Mouse (Mus musculus): ENCODE measurements around the gene Mdm4. TPM values are rescaled to one million over a fixed set of nuclear protein-coding genes. Genes with fewer than 3 reads are reported as not detected.

Gene Mdm4
- polyA plus RNA-seq, 1 experiment from 2014 or later: 33.2 TPM

DNA sequence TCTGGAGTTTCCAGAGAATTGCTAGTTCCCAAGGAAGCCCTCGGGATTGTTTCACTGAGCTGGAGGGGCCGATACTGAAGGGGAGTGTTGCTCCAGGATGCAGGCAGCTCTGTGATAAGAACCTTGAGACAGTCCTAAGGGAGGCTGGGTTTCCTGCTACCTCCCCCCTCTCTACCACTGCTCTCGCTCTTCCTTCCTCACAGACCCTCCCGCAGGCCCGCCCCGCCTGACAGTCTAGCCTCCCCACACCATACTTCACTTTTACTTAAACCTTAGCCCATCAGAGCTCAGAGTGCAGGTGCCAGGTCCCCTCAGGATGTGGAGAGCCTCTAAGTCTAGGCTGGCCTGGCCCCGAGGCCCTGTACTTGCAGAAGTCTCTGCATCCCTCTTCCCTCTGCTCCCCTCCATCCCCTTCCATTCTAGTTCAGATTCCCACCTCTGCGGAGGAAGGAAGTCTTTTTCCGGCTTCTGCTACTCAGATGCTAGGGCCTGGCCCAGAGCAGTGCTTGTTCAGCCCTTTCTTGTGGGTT, 43.0 kb upstream of the Mdm4 start:
- Histone ChIP-seq H3K27me3 (ENCODE audit: control insufficient read depth, insufficient read depth, low read length) (no peaks in the 10 kb centered on the region), H3K4me3 (ENCODE audit: low read depth, low read length) (no peak overlapping the region), H3K36me3 (ENCODE audit: control insufficient read depth, insufficient read depth, low read length) (no peaks in the 10 kb centered on the region), H3K27ac (replicated peaks; ENCODE audit: low read depth, low read length) (0 out of 2 replicates have a peak overlapping the region, but pooled peaks have one; percentile 30), H3K4me1 (ENCODE audit: control insufficient read depth, insufficient read depth, low read length) (peaks cover 17% of the 10 kb centered on the region), H3K4me2 (ENCODE audit: low read depth, severe bottlenecking) (no peak overlapping the region), H3K9ac (ENCODE audit: low read length) (0 out of 2 replicates have a peak overlapping the region, but pooled peaks have one; percentile 17), H3K9me3 (ENCODE audit: control insufficient read depth, low read length) (no peaks in the 10 kb centered on the region)
- 45% methylated on average over 9 of the region's 9 CpGs for WGBS
- ATAC-seq (ENCODE audit: insufficient number of reproducible peaks, low FRiP score, low TSS enrichment, low read depth) (no peak), DNase-seq (ENCODE audit: low spot score) (no peak)

DNA sequence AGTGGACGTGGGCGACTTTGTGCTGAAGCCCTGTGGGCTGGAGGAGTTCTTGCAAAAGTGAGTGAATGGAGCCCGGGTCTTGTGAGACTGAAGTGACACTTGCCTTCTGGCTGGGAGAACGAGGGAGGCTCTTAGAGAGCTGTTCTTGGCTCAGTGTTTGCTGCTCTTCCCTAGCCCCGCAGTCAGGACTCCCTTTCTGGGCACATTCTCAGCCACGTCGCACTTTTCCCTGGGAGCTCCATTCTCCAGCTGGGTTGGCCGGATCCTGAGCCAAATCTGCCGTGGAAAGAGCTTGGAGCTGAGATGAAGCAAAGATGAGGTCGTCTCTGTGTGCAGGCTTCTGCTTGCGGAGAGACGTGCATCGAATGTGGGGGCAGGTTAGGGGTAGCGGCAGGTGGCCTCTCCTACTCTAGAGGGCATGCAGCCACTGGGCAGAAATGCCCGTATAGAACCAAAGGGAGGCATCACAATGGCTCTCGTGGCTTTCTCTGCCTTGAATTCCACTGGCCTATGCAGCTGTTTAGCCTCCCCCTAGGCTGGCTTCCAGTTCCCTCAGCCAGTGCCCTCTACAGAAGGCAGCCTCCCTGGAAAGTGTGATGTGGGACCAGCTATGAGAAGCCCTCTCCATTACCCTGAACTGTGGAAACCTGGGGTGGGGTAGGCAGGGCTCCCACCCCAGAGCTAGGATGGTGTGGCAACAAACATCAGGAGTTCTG, 41.5 kb upstream of the Mdm4 start:
- H3K27me3 ChIP-seq (ENCODE audit: control insufficient read depth, insufficient read depth, low read length): no peaks in the 10 kb centered on the region
- H3K27ac ChIP-seq (replicated peaks; ENCODE audit: low read depth, low read length): no peak overlapping the region
- 77% methylated on average over 16 of the region's 16 CpGs for WGBS
- no peaks in the 10 kb centered on the region for H3K9me3 ChIP-seq (ENCODE audit: control insufficient read depth, low read length)
- H3K4me2 ChIP-seq (ENCODE audit: low read depth, severe bottlenecking): no peak overlapping the region
- peaks cover 7% of the 10 kb centered on the region for H3K4me1 ChIP-seq (ENCODE audit: control insufficient read depth, insufficient read depth, low read length)
- DNase-seq (ENCODE audit: low spot score) (no peak), ATAC-seq (ENCODE audit: insufficient number of reproducible peaks, low FRiP score, low TSS enrichment, low read depth) (no peak)
- H3K9ac ChIP-seq (ENCODE audit: low read length): no peak overlapping the region
- peaks cover 3% of the 10 kb centered on the region; the same call in 1 of the 2 replicates for H3K36me3 ChIP-seq (ENCODE audit: control insufficient read depth, insufficient read depth, low read length)
- H3K4me3 ChIP-seq (ENCODE audit: low read depth, low read length): no peak overlapping the region

DNA sequence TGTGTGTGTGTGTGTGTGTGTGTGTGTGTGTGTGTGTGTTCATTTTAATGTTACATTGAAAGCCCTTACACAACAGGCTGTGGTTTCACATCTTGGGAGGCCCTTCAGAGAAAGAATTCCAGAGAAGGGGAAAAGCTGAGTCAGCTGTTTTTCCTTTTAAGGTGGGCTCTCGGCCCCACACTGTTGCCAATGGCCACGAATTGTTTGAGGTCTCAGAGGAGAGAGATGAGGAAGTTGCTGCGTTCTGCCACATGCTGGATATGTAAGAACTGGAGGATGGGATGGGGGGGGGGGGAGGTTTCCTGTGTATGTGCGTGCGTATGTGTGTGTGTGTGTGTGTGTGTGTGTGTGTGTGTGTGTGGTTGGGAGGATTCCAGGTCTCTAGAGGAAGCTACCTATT, 39.8 kb upstream of the Mdm4 start:
- WGBS: 75% methylated on average over 3 of the region's 5 CpGs
- H3K9me3 ChIP-seq (ENCODE audit: control insufficient read depth, low read length): no peaks in the 10 kb centered on the region
- H3K27me3 ChIP-seq (ENCODE audit: control insufficient read depth, insufficient read depth, low read length): no peaks in the 10 kb centered on the region
- H3K4me2 ChIP-seq (ENCODE audit: low read depth, severe bottlenecking): no peak overlapping the region
- H3K36me3 ChIP-seq (ENCODE audit: control insufficient read depth, insufficient read depth, low read length): peaks cover 3% of the 10 kb centered on the region; the same call in 1 of the 2 replicates
- H3K4me3 ChIP-seq (ENCODE audit: low read depth, low read length): no peak overlapping the region
- ATAC-seq (ENCODE audit: insufficient number of reproducible peaks, low FRiP score, low TSS enrichment, low read depth): 0 out of 2 replicates have a peak, but pooled peaks have one; percentile 23
- no peak overlapping the region; the same call in 1 of the 2 replicates for H3K27ac ChIP-seq (replicated peaks; ENCODE audit: low read depth, low read length)
- peaks cover 5% of the 10 kb centered on the region; the same call in 1 of the 2 replicates for H3K4me1 ChIP-seq (ENCODE audit: control insufficient read depth, insufficient read depth, low read length)
- H3K9ac ChIP-seq (ENCODE audit: low read length): no peak overlapping the region
- DNase-seq (ENCODE audit: low spot score): no peak

DNA sequence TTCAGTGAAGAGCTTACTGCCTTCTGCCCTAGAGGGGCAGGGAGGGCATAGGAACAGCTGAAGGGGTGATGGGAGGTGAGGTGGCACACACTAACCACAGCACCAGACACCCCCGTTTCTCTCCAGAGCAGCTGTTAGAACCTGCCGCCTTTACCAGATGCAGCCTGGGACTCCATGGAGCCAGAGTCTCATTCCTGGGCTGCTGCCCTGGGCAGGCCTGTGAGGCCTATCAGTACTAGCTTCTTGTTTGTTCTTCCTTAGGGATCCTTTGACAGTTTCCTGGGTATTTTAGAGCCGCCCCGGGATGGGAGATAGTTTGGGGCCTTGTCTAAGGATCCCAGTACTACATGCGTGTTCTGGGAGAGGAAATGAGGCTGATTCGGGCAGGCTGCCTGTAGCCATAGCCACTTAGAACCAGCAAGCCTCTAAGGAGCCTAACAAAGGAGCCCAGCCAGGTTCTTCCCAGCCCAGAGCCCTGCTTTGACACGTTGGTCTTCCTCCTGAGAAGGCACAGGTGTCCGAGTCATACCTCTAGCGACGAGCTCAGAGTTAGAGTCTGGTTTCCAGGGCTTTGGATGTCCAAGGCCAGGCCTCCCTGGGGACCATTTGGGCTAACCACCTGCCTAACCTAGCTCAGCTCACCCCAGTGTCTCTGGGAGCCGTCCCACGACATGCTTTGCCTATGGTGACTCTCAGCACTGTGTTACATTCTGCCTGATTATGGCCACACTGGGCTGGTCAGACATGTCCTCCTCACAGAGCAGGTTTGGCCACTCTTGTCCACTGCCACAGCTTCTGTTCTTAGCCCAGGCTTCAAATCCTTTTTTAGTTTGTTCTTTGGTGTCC, 39.1 kb upstream of the Mdm4 start:
- H3K27ac ChIP-seq (replicated peaks; ENCODE audit: low read depth, low read length): no peak overlapping the region; the same call in 1 of the 2 replicates
- DNase-seq (ENCODE audit: low spot score) (no peak), ATAC-seq (ENCODE audit: insufficient number of reproducible peaks, low FRiP score, low TSS enrichment, low read depth) (no peak)
- peaks cover 5% of the 10 kb centered on the region; the same call in 1 of the 2 replicates for H3K4me1 ChIP-seq (ENCODE audit: control insufficient read depth, insufficient read depth, low read length)
- H3K9me3 ChIP-seq (ENCODE audit: control insufficient read depth, low read length): no peaks in the 10 kb centered on the region
- no peaks in the 10 kb centered on the region for H3K27me3 ChIP-seq (ENCODE audit: control insufficient read depth, insufficient read depth, low read length)
- no peak overlapping the region for H3K4me2 ChIP-seq (ENCODE audit: low read depth, severe bottlenecking)
- H3K9ac ChIP-seq (ENCODE audit: low read length): no peak overlapping the region
- H3K4me3 ChIP-seq (ENCODE audit: low read depth, low read length): no peak overlapping the region
- peaks cover 3% of the 10 kb centered on the region; the same call in 1 of the 2 replicates for H3K36me3 ChIP-seq (ENCODE audit: control insufficient read depth, insufficient read depth, low read length)
- 79% methylated on average over 12 of the region's 12 CpGs for WGBS

DNA sequence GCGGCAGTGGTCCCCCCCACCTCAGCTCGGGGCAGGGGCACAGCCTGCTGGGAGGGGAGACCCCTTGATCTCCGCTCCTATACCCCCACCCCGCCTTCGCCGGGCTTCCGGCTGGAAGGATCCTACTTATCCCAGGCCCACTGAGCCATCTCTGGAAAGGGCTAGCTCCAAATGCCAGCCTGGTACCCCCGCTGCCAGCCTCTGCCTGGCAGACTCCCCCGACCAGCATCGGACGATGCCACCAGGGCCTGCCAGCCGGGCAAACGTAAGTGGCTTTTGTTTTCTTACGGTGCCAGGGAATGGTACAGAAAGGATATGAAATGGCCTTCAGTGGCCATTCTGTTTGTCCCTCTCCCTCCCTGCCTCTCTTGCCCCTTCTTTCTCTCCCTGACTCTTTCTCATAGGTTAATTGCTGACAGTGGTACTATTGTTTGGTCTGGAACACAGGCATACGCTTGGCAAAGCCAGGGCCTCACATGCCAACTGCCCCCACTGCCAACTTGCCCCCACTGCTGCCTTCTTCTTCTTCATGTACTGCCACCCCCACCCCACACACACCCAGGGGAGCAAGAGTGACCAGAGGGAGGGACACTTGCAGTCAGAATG, 38.4 kb upstream of the Mdm4 start:
- Histone ChIP-seq H3K9ac (ENCODE audit: low read length) (no peak overlapping the region), H3K27me3 (ENCODE audit: control insufficient read depth, insufficient read depth, low read length) (no peaks in the 10 kb centered on the region), H3K4me2 (ENCODE audit: low read depth, severe bottlenecking) (no peak overlapping the region), H3K36me3 (ENCODE audit: control insufficient read depth, insufficient read depth, low read length) (peaks cover 3% of the 10 kb centered on the region; the same call in 1 of the 2 replicates), H3K9me3 (ENCODE audit: control insufficient read depth, low read length) (no peaks in the 10 kb centered on the region), H3K27ac (replicated peaks; ENCODE audit: low read depth, low read length) (no peak overlapping the region), H3K4me3 (ENCODE audit: low read depth, low read length) (no peak overlapping the region), H3K4me1 (ENCODE audit: control insufficient read depth, insufficient read depth, low read length) (peaks cover 5% of the 10 kb centered on the region; the same call in 1 of the 2 replicates)
- ATAC-seq (ENCODE audit: insufficient number of reproducible peaks, low FRiP score, low TSS enrichment, low read depth) (no peak), DNase-seq (ENCODE audit: low spot score) (no peak)
- 92% methylated on average over 15 of the region's 15 CpGs for WGBS

DNA sequence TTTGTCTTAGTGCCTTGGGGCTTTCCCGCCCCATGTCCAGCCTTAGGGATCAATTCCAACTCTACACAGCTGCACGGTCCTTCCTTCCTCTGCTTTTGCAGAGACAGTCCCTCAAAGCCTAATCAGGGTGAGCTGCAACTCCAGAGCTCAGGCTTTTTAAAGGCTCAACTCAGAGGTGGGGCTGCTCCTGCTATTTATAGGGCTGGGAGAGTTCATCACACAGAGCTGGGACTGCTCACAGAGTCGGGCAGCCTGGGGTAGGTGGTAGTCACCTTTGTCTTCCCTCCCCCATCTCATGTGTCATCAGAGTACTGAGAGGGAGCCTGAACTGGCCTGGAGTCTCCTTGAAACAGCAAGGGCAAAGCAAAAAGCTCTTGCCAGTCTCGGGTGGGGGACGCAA, 37.9 kb upstream of the Mdm4 start:
- Histone ChIP-seq H3K36me3 (ENCODE audit: control insufficient read depth, insufficient read depth, low read length) (peaks cover 3% of the 10 kb centered on the region; the same call in 1 of the 2 replicates), H3K27me3 (ENCODE audit: control insufficient read depth, insufficient read depth, low read length) (no peaks in the 10 kb centered on the region), H3K9me3 (ENCODE audit: control insufficient read depth, low read length) (no peaks in the 10 kb centered on the region), H3K4me1 (ENCODE audit: control insufficient read depth, insufficient read depth, low read length) (peaks cover 3% of the 10 kb centered on the region; the same call in 1 of the 2 replicates), H3K4me3 (ENCODE audit: low read depth, low read length) (no peak overlapping the region), H3K27ac (replicated peaks; ENCODE audit: low read depth, low read length) (no peak overlapping the region), H3K9ac (ENCODE audit: low read length) (no peak overlapping the region), H3K4me2 (ENCODE audit: low read depth, severe bottlenecking) (no peak overlapping the region)
- DNase-seq (ENCODE audit: low spot score) (no peak), ATAC-seq (ENCODE audit: insufficient number of reproducible peaks, low FRiP score, low TSS enrichment, low read depth) (no peak)
- WGBS: 66% methylated on average over 5 of the region's 5 CpGs

DNA sequence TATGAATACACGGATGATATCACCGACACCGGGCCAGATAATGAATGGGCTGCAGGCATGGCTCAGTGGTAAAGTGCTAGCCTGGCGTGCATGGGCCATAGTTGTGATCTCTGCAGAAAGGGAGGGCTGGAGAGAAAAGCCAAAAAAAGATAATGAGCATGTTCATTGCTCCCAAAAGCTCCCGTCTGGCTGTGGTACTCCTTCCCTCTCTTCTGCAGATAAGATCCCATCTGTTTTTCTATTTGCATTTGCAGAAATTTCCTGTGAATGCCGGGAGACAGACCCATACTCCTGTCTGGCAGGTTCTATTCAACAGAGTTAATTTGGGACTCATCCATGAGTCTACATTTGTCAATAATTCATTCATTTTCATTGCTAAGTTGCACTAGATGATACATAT, 32.8 kb upstream of the Mdm4 start:
- Histone ChIP-seq H3K9ac (ENCODE audit: low read length) (no peak overlapping the region), H3K9me3 (ENCODE audit: control insufficient read depth, low read length) (no peaks in the 10 kb centered on the region), H3K27me3 (ENCODE audit: control insufficient read depth, insufficient read depth, low read length) (no peaks in the 10 kb centered on the region), H3K4me1 (ENCODE audit: control insufficient read depth, insufficient read depth, low read length) (no peaks in the 10 kb centered on the region), H3K36me3 (ENCODE audit: control insufficient read depth, insufficient read depth, low read length) (peaks cover 3% of the 10 kb centered on the region; the same call in 1 of the 2 replicates), H3K27ac (replicated peaks; ENCODE audit: low read depth, low read length) (no peak overlapping the region), H3K4me3 (ENCODE audit: low read depth, low read length) (no peak overlapping the region), H3K4me2 (ENCODE audit: low read depth, severe bottlenecking) (no peak overlapping the region)
- WGBS: 94% methylated on average over 6 of the region's 6 CpGs
- ATAC-seq (ENCODE audit: insufficient number of reproducible peaks, low FRiP score, low TSS enrichment, low read depth): no peak
- no peak for DNase-seq (ENCODE audit: low spot score)

DNA sequence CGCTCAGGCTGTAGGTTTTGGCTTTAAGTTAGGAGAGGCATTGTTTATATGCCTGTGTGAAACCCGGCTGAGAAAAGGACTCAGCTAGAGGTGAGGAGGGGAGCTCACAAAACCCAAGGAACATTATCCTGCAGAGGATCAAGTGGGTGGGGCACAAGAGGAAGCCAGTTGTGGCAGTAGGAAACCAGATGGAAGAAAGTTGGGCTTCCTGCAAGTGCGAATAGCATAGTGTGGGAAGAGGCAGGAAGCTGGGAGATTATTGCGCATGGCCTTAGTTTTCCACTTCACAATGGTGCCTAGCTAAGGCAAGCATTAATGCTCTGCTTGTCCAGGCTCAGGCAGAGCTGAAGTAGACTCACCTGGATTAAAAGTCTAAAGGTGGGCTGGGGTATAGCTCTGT, 30.3 kb upstream of the Mdm4 start:
- ATAC-seq (ENCODE audit: insufficient number of reproducible peaks, low FRiP score, low TSS enrichment, low read depth) (no peak), DNase-seq (ENCODE audit: low spot score) (no peak)
- Histone ChIP-seq H3K9me3 (ENCODE audit: control insufficient read depth, low read length) (no peaks in the 10 kb centered on the region), H3K36me3 (ENCODE audit: control insufficient read depth, insufficient read depth, low read length) (no peaks in the 10 kb centered on the region), H3K27ac (replicated peaks; ENCODE audit: low read depth, low read length) (no peak overlapping the region), H3K9ac (ENCODE audit: low read length) (no peak overlapping the region), H3K4me2 (ENCODE audit: low read depth, severe bottlenecking) (no peak overlapping the region), H3K27me3 (ENCODE audit: control insufficient read depth, insufficient read depth, low read length) (no peaks in the 10 kb centered on the region), H3K4me3 (ENCODE audit: low read depth, low read length) (no peak overlapping the region), H3K4me1 (ENCODE audit: control insufficient read depth, insufficient read depth, low read length) (peaks cover 11% of the 10 kb centered on the region; the same call in 1 of the 2 replicates)
- 61% methylated on average over 4 of the region's 4 CpGs for WGBS
